Mouse (Mus musculus) kidney, embryonic 15.5 days (tissue): ENCODE measurements around the gene Rbm12. TPM values are rescaled to one million over a fixed set of nuclear protein-coding genes. Genes with fewer than 3 reads are reported as not detected.

Experiments used
- ATAC-seq: fragments of 200-750 bp; cut with Nextera tagmentation; replicated peaks from 2 replicates; pipeline ENCODE4 v1.8.0; 2017; ENCODE audit warnings: moderate TSS enrichment; ENCODE audit not compliant: low FRiP score
- H3K27ac ChIP-seq: fragments of 300-500 bp; sonication (generic); 2 replicates; pipeline ENCODE4 v1.5.1; 2015; ENCODE audit warnings: mild to moderate bottlenecking, inconsistent platforms
- H3K27me3 ChIP-seq: fragments of 300-500 bp; sonication (generic); 2 replicates; pipeline ENCODE4 v1.6.1; 2015; ENCODE audit warnings: inconsistent platforms
- H3K36me3 ChIP-seq: fragments of 300-500 bp; sonication (generic); 2 replicates; pipeline ENCODE4 v1.6.1; 2015; ENCODE audit warnings: inconsistent platforms
- H3K4me1 ChIP-seq: fragments of 300-500 bp; sonication (generic); 2 replicates; pipeline ENCODE4 v1.6.1; 2015; ENCODE audit warnings: inconsistent platforms
- H3K4me2 ChIP-seq: fragments of 300-500 bp; sonication (generic); 2 replicates; pipeline ENCODE4 v1.6.1; 2015; ENCODE audit warnings: moderate library complexity, mild to moderate bottlenecking, inconsistent platforms
- H3K4me3 ChIP-seq: fragments of 300-500 bp; sonication (generic); replicated peaks from 2 replicates; pipeline ENCODE4 v1.5.1; 2015; ENCODE audit warnings: mild to moderate bottlenecking, inconsistent platforms
- H3K9ac ChIP-seq: fragments of 300-500 bp; sonication (generic); 2 replicates; pipeline ENCODE4 v1.6.1; 2015; ENCODE audit warnings: mild to moderate bottlenecking, inconsistent platforms
- H3K9me3 ChIP-seq: fragments of 300-500 bp; sonication (generic); replicated peaks from 2 replicates; pipeline ENCODE4 v1.6.1; 2016; ENCODE audit warnings: inconsistent platforms
- WGBS: fragments of 180-500 bp; shearing (Covaris S2); methylation state at CpG from one replicate; pipeline ENCODE4 v1.1.7; 2015; ENCODE audit warnings: mixed read lengths; 5-methylcytosine and 5-hydroxymethylcytosine counted together
- polyA plus RNA-seq: library from polyadenylated mRNA; unstranded; fragments of >200 nt; fragmentation: Nextera tagmentation; extraction: Ambion mirVana; gene quantifications from 2 replicates; pipeline ENCODE4 v1.2.1, GENCODE M21; 2015

The Rbm12 gene
- polyA plus RNA-seq, result 30.5 and 32.8 TPM in 2 replicates

GRCm38 (mm10) chr2:156111358-156112079 is at the start of gene Rbm12, which contains the start of gene Cpne1:
Gene Rbm12 (minus strand): TSS chr2:156111978.
Gene Cpne1 (minus strand): TSS chr2:156111965.
- Histone ChIP-seq H3K4me2 (peak within 1 kb of the TSS; percentile 67), H3K36me3 (peaks cover 13% of the 10 kb centered on the region; the same call in 1 of the 2 replicates), H3K27me3 (no peaks in the 10 kb centered on the region), H3K27ac (peak within 1 kb of the TSS; percentile 93), H3K4me1 (peaks cover 13% of the 10 kb centered on the region), H3K9me3 (no peaks in the 10 kb centered on the region), H3K4me3 (peak within 1 kb of the TSS; percentile 93), H3K9ac (peak within 1 kb of the TSS; percentile 97)
- peak; percentile 95 for ATAC-seq
- WGBS, result under 1% methylated on average over 72 of the region's 74 CpGs

GRCm38 (mm10) chr2:156151538-156151937 is 39.8 kb upstream of the Rbm12 start:
- H3K36me3 ChIP-seq, result peaks cover 84% of the 10 kb centered on the region
- no peaks in the 10 kb centered on the region for H3K4me1 ChIP-seq
- H3K4me3 ChIP-seq, result no peak overlapping the region
- no peaks in the 10 kb centered on the region for H3K9me3 ChIP-seq
- no peak overlapping the region for H3K9ac ChIP-seq
- no peak for ATAC-seq
- no peak overlapping the region for H3K4me2 ChIP-seq
- no peaks in the 10 kb centered on the region for H3K27me3 ChIP-seq
- H3K27ac ChIP-seq, result no peak overlapping the region

GRCm38 (mm10) chr2:156147316-156147915 is 35.6 kb upstream of the Rbm12 start:
- Histone ChIP-seq H3K27ac (no peak overlapping the region), H3K4me2 (no peak overlapping the region), H3K4me1 (peaks cover 12% of the 10 kb centered on the region), H3K9me3 (no peaks in the 10 kb centered on the region), H3K4me3 (no peak overlapping the region), H3K36me3 (peaks cover 60% of the 10 kb centered on the region), H3K9ac (no peak overlapping the region), H3K27me3 (no peaks in the 10 kb centered on the region)
- ATAC-seq, result no peak
- 91% methylated on average over 3 of the region's 3 CpGs for WGBS

GRCm38 (mm10) chr2:156146272-156146989 is 34.7 kb upstream of the Rbm12 start:
- H3K4me3 ChIP-seq, result no peak overlapping the region
- WGBS, result 75% methylated on average over 5 of the region's 5 CpGs
- H3K27ac ChIP-seq, result no peak overlapping the region
- peaks cover 55% of the 10 kb centered on the region for H3K36me3 ChIP-seq
- H3K4me1 ChIP-seq, result peaks cover 12% of the 10 kb centered on the region
- no peaks in the 10 kb centered on the region for H3K9me3 ChIP-seq
- no peak for ATAC-seq
- H3K9ac ChIP-seq, result no peak overlapping the region
- H3K4me2 ChIP-seq, result no peak overlapping the region
- H3K27me3 ChIP-seq, result no peaks in the 10 kb centered on the region

GRCm38 (mm10) chr2:156145486-156146130 is 33.8 kb upstream of the Rbm12 start:
- no peak overlapping the region for H3K27ac ChIP-seq
- H3K9me3 ChIP-seq, result no peaks in the 10 kb centered on the region
- no peak overlapping the region for H3K9ac ChIP-seq
- peaks cover 12% of the 10 kb centered on the region for H3K4me1 ChIP-seq
- H3K36me3 ChIP-seq, result peaks cover 53% of the 10 kb centered on the region
- WGBS, result 53% methylated on average over 11 of the region's 11 CpGs
- peak overlapping the region; percentile 66 for H3K4me3 ChIP-seq
- H3K27me3 ChIP-seq, result no peaks in the 10 kb centered on the region
- peak overlapping the region; percentile 72 for H3K4me2 ChIP-seq
- no peak for ATAC-seq

- H3K36me3 ChIP-seq, result peaks cover 54% of the 10 kb centered on the region
- peaks cover 12% of the 10 kb centered on the region for H3K4me1 ChIP-seq
- no peaks in the 10 kb centered on the region for H3K9me3 ChIP-seq
- ATAC-seq, result peak; percentile 97
- peak within 1 kb of the TSS; percentile 72 for H3K4me2 ChIP-seq
- peak within 1 kb of the TSS; percentile 66 for H3K4me3 ChIP-seq
- peak within 1 kb of the TSS; percentile 94 for H3K27ac ChIP-seq
- under 1% methylated on average over 70 of the region's 70 CpGs for WGBS
- H3K9ac ChIP-seq, result peak within 1 kb of the TSS; percentile 81
- H3K27me3 ChIP-seq, result no peaks in the 10 kb centered on the region
These were observed 32.4 kb upstream of the Rbm12 start, which contains the start of the genes Romo1 and Nfs1 for GRCm38 (mm10) chr2:156143953-156144724. Gene Romo1 (plus strand): TSS chr2:156144039. Gene Nfs1 (minus strand): TSS chr2:156144186.

GRCm38 (mm10) chr2:156143367-156143766 is 31.6 kb upstream of the Rbm12 start:
- H3K4me3 ChIP-seq, result peak overlapping the region; percentile 66
- peak overlapping the region; percentile 72 for H3K4me2 ChIP-seq
- 2% methylated on average over 16 of the region's 16 CpGs for WGBS
- ATAC-seq, result no peak
- H3K27me3 ChIP-seq, result no peaks in the 10 kb centered on the region
- peak overlapping the region; percentile 94 for H3K27ac ChIP-seq
- peak overlapping the region; percentile 81 for H3K9ac ChIP-seq
- peaks cover 51% of the 10 kb centered on the region for H3K36me3 ChIP-seq
- H3K4me1 ChIP-seq, result peaks cover 12% of the 10 kb centered on the region
- no peaks in the 10 kb centered on the region for H3K9me3 ChIP-seq

GRCm38 (mm10) chr2:156142820-156143219 is 31.0 kb upstream of the Rbm12 start:
- Histone ChIP-seq H3K4me1 (peaks cover 12% of the 10 kb centered on the region), H3K27ac (no peak overlapping the region), H3K4me2 (peak overlapping the region; percentile 72), H3K9me3 (no peaks in the 10 kb centered on the region), H3K9ac (peak overlapping the region; percentile 81), H3K27me3 (no peaks in the 10 kb centered on the region), H3K36me3 (peaks cover 46% of the 10 kb centered on the region), H3K4me3 (peak overlapping the region; percentile 66)
- 72% methylated on average over 2 of the region's 2 CpGs for WGBS
- ATAC-seq, result no peak

- no peak overlapping the region for H3K4me3 ChIP-seq
- no peak overlapping the region for H3K27ac ChIP-seq
- no peaks in the 10 kb centered on the region for H3K9me3 ChIP-seq
- no peaks in the 10 kb centered on the region for H3K27me3 ChIP-seq
- H3K9ac ChIP-seq, result no peak overlapping the region
- H3K4me2 ChIP-seq, result no peak overlapping the region
- no peaks in the 10 kb centered on the region for H3K4me1 ChIP-seq
- 86% methylated on average over 6 of the region's 6 CpGs for WGBS
- peaks cover 54% of the 10 kb centered on the region for H3K36me3 ChIP-seq
- ATAC-seq, result no peak
These were observed 23.9 kb upstream of the Rbm12 start for GRCm38 (mm10) chr2:156135695-156136094.

GRCm38 (mm10) chr2:156134161-156134560 is 22.4 kb upstream of the Rbm12 start:
- ATAC-seq, result no peak
- peaks cover 41% of the 10 kb centered on the region for H3K36me3 ChIP-seq
- no peak overlapping the region for H3K4me3 ChIP-seq
- H3K9me3 ChIP-seq, result no peaks in the 10 kb centered on the region
- H3K4me1 ChIP-seq, result no peaks in the 10 kb centered on the region
- H3K27me3 ChIP-seq, result no peaks in the 10 kb centered on the region
- 79% methylated on average over 5 of the region's 5 CpGs for WGBS
- H3K9ac ChIP-seq, result no peak overlapping the region
- no peak overlapping the region for H3K4me2 ChIP-seq
- H3K27ac ChIP-seq, result no peak overlapping the region

- H3K4me1 ChIP-seq, result no peaks in the 10 kb centered on the region
- no peak for ATAC-seq
- 93% methylated on average over 5 of the region's 5 CpGs for WGBS
These were observed 15.2 kb upstream of the Rbm12 start, which contains the start of gene Gm28036 for GRCm38 (mm10) chr2:156126992-156127391. Gene Gm28036 (minus strand): TSS chr2:156127092.

More at GRCm38 (mm10) chr2:156126992-156127391, 15.2 kb upstream of the Rbm12 start, which contains the start of gene Gm28036:
- Histone ChIP-seq H3K9me3 (no peaks in the 10 kb centered on the region), H3K27me3 (no peaks in the 10 kb centered on the region), H3K4me3 (no peak within 1 kb of the TSS), H3K36me3 (peaks cover 54% of the 10 kb centered on the region), H3K9ac (no peak within 1 kb of the TSS), H3K27ac (no peak within 1 kb of the TSS), H3K4me2 (no peak within 1 kb of the TSS)
